Mouse (Mus musculus) hindbrain, embryonic 10.5 days (tissue): Measurements from ENCODE around the gene Huwe1. TPM values are rescaled to one million over a fixed set of nuclear protein-coding genes. Genes with fewer than 3 reads are reported as not detected.

Source experiments
- DNase-seq: peaks from one replicate; pipeline ENCODE4 v3.0.0-alpha.2; 2017; ENCODE audit warnings: low spot score
- H3K27ac ChIP-seq: fragments of 300-500 bp; sonication (generic); 2 replicates; pipeline ENCODE4 v1.5.1; 2016; ENCODE audit warnings: mild to moderate bottlenecking, moderate library complexity
- H3K27me3 ChIP-seq: fragments of 300-500 bp; sonication (generic); 2 replicates; pipeline ENCODE4 v1.6.1; 2016; ENCODE audit warnings: mild to moderate bottlenecking; ENCODE audit not compliant: poor library complexity, insufficient read depth, severe bottlenecking
- H3K36me3 ChIP-seq: fragments of 300-500 bp; sonication (generic); 2 replicates; pipeline ENCODE4 v1.6.1; 2016; ENCODE audit warnings: mild to moderate bottlenecking, moderate library complexity
- H3K4me1 ChIP-seq: fragments of 300-500 bp; sonication (generic); replicated peaks from 2 replicates; pipeline ENCODE4 v1.6.1; 2016; ENCODE audit warnings: mild to moderate bottlenecking
- H3K4me3 ChIP-seq: fragments of 300-500 bp; sonication (generic); 2 replicates; pipeline ENCODE4 v1.5.1; 2016; ENCODE audit warnings: mild to moderate bottlenecking, moderate library complexity
- H3K9me3 ChIP-seq: fragments of 300-500 bp; sonication (generic); 2 replicates; pipeline ENCODE4 v1.6.1; 2016; ENCODE audit warnings: mild to moderate bottlenecking, moderate library complexity
- WGBS: fragments of 180-500 bp; shearing (Covaris S2); methylation state at CpG from one replicate; pipeline ENCODE4 v1.1.7; 2016; 5-methylcytosine and 5-hydroxymethylcytosine counted together
- polyA plus RNA-seq: library from polyadenylated mRNA; unstranded; fragments of >200 nt; fragmentation: Nextera tagmentation; extraction: Ambion mirVana; gene quantifications from 2 replicates; pipeline ENCODE4 v1.2.1, GENCODE M21; 2016

Huwe1 gene
- 48.4 and 52.7 TPM in 2 replicates for polyA plus RNA-seq

DNA sequence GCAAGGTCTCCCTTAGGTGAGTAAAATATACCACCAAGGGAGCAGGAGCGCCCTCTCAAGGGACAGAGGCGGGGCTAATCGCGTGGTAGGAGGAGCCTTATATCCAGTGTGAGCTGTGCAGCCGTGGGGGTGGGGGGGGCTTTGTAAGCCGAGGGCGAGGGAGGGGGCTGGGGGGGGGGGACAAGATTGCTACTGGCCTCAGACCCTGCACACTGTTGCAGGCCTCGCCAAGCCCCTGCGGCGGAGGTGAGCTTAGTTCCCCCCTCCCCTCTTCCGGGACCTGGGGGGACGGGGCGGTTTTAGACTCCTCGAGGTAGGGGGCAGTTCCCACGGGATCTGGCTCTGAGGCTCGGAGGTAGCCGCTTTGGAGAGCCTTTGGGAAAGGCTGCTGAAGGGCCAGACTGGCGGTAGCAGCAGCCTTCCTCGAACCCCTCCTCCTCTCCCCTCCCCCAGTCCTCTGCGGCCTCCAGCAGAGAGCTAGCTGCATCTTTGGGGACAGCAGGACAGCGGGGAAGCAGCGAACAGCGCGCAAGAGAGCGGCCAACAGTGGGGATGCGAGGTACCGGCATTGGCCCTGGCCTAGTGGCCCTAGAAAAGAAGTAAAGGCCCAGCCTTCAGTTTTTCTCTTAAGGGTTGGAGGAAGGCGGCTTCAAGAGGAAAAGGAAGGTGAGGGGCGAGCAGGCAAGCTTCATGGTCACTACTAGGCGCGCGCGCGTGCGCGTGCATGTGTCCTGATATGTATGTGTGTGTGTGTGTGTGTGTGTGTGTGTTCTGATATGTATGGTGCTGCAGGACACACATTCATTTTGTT is at the start of gene Huwe1:
Gene Huwe1 (plus strand): TSS at position 107 of the 811 bp plus-strand sequence.
- peak; percentile 82 for DNase-seq
- peaks cover 6% of the 10 kb centered on the region; the same call in 1 of the 2 replicates for H3K36me3 ChIP-seq
- H3K27me3 ChIP-seq: peaks cover 37% of the 10 kb centered on the region
- H3K4me1 ChIP-seq: 0 out of 2 replicates have a peak, but pooled peaks cover 3% of the 10 kb centered on the region
- H3K27ac ChIP-seq: peak within 1 kb of the TSS; percentile 93
- 0 out of 2 replicates have a peak, but pooled peaks cover 5% of the 10 kb centered on the region for H3K9me3 ChIP-seq
- H3K4me3 ChIP-seq: peak within 1 kb of the TSS; percentile 62
- WGBS: 22% methylated on average over 36 of the region's 36 CpGs

DNA sequence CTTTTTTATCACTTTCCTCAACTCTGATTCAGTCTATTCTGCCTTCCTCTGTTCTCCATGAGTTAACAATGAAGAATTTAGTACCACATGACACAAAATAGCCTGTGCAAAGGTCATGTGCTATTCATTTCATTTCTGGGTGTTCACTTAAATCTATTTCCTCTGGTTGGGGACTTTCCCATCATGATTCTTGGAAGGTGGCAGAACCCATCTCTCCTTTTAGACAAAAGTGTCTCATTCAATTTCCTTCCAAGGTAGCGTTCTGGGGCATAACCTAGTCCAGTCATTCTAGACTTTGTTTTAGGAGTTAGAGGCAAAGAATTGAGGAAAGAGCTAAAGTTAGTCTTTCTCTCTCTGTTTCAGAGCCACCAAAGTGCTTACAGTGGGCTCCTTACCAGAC is 20.3 kb upstream of the Huwe1 start:
- Histone ChIP-seq H3K4me1 (no peaks in the 10 kb centered on the region), H3K4me3 (no peak overlapping the region), H3K9me3 (no peaks in the 10 kb centered on the region), H3K36me3 (no peaks in the 10 kb centered on the region), H3K27me3 (peaks cover 18% of the 10 kb centered on the region; the same call in 1 of the 2 replicates), H3K27ac (no peak overlapping the region)
- no peak for DNase-seq
- WGBS: 90% methylated on average over 1 of the region's 1 CpGs

DNA sequence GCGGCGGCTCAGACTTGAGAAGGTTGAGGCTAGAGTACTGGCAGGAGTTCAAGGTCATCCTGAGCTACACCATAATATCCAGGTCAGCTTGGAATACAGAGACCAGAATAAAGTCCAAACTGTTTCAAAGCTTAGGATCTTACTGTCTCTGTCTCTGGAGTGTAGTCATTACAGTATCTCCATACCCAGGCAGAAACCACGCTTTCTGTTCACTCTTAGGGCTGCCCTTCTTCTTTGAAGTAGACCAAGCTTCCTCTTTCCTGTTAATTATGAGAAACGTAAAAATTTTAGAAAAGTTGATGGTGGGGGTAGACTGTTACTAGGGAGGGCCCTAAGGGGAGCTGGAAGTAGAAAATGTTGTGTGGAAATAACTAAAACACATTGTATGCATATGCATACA is 17.7 kb upstream of the Huwe1 start:
- H3K27me3 ChIP-seq: peaks cover 18% of the 10 kb centered on the region; the same call in 1 of the 2 replicates
- no peak for DNase-seq
- H3K27ac ChIP-seq: no peak overlapping the region
- H3K36me3 ChIP-seq: no peaks in the 10 kb centered on the region
- H3K4me3 ChIP-seq: no peak overlapping the region
- H3K4me1 ChIP-seq: no peaks in the 10 kb centered on the region
- WGBS: 83% methylated on average over 4 of the region's 4 CpGs
- H3K9me3 ChIP-seq: no peaks in the 10 kb centered on the region

GRCm38 (mm10) chrX:151792766-151793165 is 7.8 kb upstream of the Huwe1 start:
- no peak overlapping the region for H3K4me3 ChIP-seq
- no peak overlapping the region for H3K27ac ChIP-seq
- no peaks in the 10 kb centered on the region for H3K4me1 ChIP-seq
- H3K36me3 ChIP-seq: no peaks in the 10 kb centered on the region
- no peak for DNase-seq
- peaks cover 18% of the 10 kb centered on the region for H3K27me3 ChIP-seq
- WGBS: 50% methylated on average over 2 of the region's 2 CpGs
- no peaks in the 10 kb centered on the region for H3K9me3 ChIP-seq

DNA sequence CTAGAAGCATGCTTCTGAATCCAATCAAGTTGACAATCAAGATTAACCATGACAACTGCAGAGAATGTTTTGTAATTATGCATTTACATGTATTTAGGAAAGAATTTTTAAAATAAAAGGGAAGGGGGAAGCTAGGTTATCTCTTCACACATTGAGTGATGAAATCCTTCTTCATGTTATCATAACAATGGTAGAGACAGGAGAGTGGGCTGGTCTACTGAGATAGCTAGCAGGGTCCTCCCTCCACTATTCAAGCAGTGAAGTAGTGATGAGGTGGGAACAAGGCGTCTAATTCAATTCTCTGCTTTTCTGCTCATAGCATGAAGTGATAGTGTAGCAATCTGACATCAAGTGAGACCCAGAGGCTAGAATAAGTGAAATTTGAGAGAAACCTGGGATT is 2.6 kb upstream of the Huwe1 start:
- Histone ChIP-seq H3K27ac (no peak overlapping the region), H3K36me3 (no peaks in the 10 kb centered on the region), H3K27me3 (peaks cover 29% of the 10 kb centered on the region), H3K4me1 (no peaks in the 10 kb centered on the region), H3K9me3 (no peaks in the 10 kb centered on the region), H3K4me3 (no peak overlapping the region)
- 52% methylated on average over 1 of the region's 1 CpGs for WGBS
- no peak for DNase-seq

- Histone ChIP-seq H3K27me3 (peaks cover 31% of the 10 kb centered on the region), H3K9me3 (0 out of 2 replicates have a peak, but pooled peaks cover 5% of the 10 kb centered on the region), H3K27ac (peak overlapping the region; percentile 93), H3K4me3 (peak overlapping the region; percentile 62), H3K4me1 (0 out of 2 replicates have a peak, but pooled peaks cover 3% of the 10 kb centered on the region), H3K36me3 (peaks cover 11% of the 10 kb centered on the region)
- DNase-seq: peak; percentile 3
- 21% methylated on average over 13 of the region's 13 CpGs for WGBS
Measured at GRCm38 (mm10) chrX:151802328-151802955, 1.8 kb downstream of the Huwe1 start.

GRCm38 (mm10) chrX:151802956-151803776 is 2.6 kb downstream of the Huwe1 start:
- Histone ChIP-seq H3K27ac (peak overlapping the region; percentile 93), H3K4me1 (0 out of 2 replicates have a peak, but pooled peaks cover 3% of the 10 kb centered on the region), H3K27me3 (peaks cover 24% of the 10 kb centered on the region), H3K36me3 (peaks cover 11% of the 10 kb centered on the region), H3K4me3 (peak overlapping the region; percentile 62), H3K9me3 (0 out of 2 replicates have a peak, but pooled peaks cover 5% of the 10 kb centered on the region)
- 17% methylated on average over 77 of the region's 77 CpGs for WGBS
- peak; percentile 91 for DNase-seq

GRCm38 (mm10) chrX:151803777-151804101 is 3.1 kb downstream of the Huwe1 start:
- Histone ChIP-seq H3K4me3 (peak overlapping the region; percentile 62), H3K27me3 (peaks cover 21% of the 10 kb centered on the region), H3K4me1 (0 out of 2 replicates have a peak, but pooled peaks cover 3% of the 10 kb centered on the region), H3K27ac (peak overlapping the region; percentile 93), H3K36me3 (peaks cover 17% of the 10 kb centered on the region), H3K9me3 (0 out of 2 replicates have a peak, but pooled peaks cover 5% of the 10 kb centered on the region)
- DNase-seq: no peak
- 23% methylated on average over 20 of the region's 20 CpGs for WGBS

- peak overlapping the region; percentile 62 for H3K4me3 ChIP-seq
- peaks cover 17% of the 10 kb centered on the region; the same call in 1 of the 2 replicates for H3K27me3 ChIP-seq
- DNase-seq: no peak
- H3K36me3 ChIP-seq: peaks cover 21% of the 10 kb centered on the region
- 0 out of 2 replicates have a peak, but pooled peaks cover 5% of the 10 kb centered on the region for H3K9me3 ChIP-seq
- 0 out of 2 replicates have a peak, but pooled peaks cover 3% of the 10 kb centered on the region for H3K4me1 ChIP-seq
- peak overlapping the region; percentile 93; the same call in 1 of the 2 replicates for H3K27ac ChIP-seq
- 22% methylated on average over 9 of the region's 9 CpGs for WGBS
Measured at GRCm38 (mm10) chrX:151804388-151804787, 3.8 kb downstream of the Huwe1 start.

GRCm38 (mm10) chrX:151811481-151811880 is 10.9 kb downstream of the Huwe1 start:
- Histone ChIP-seq H3K4me3 (no peak overlapping the region), H3K36me3 (peaks cover 54% of the 10 kb centered on the region), H3K9me3 (no peaks in the 10 kb centered on the region), H3K27ac (no peak overlapping the region), H3K27me3 (peaks cover 7% of the 10 kb centered on the region; the same call in 1 of the 2 replicates), H3K4me1 (no peaks in the 10 kb centered on the region)
- 84% methylated on average over 6 of the region's 6 CpGs for WGBS
- no peak for DNase-seq

DNA sequence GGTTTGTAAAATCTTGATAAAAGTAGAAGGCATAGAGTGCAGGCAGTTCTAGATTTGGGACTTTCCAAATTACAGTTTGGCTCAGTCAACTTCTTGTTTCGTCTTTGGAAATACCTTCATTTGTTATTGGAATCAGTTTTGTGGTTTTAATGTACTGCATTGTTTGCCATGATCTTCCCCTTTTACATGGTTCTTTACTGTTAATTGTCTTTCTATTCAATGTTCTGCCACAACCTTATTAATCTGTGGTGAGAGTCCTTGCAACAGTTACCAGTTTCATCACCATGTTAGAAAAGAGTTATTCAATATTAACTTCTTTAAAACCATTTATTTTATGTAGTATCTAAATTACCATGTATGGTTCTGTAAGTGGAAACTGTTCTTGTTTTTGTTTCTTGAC is 13.0 kb downstream of the Huwe1 start:
- 92% methylated on average over 1 of the region's 1 CpGs for WGBS
- no peak for DNase-seq
- peaks cover 46% of the 10 kb centered on the region for H3K36me3 ChIP-seq
- H3K4me1 ChIP-seq: no peaks in the 10 kb centered on the region
- peaks cover 7% of the 10 kb centered on the region; the same call in 1 of the 2 replicates for H3K27me3 ChIP-seq
- no peak overlapping the region for H3K4me3 ChIP-seq
- H3K9me3 ChIP-seq: no peaks in the 10 kb centered on the region
- no peak overlapping the region for H3K27ac ChIP-seq

DNA sequence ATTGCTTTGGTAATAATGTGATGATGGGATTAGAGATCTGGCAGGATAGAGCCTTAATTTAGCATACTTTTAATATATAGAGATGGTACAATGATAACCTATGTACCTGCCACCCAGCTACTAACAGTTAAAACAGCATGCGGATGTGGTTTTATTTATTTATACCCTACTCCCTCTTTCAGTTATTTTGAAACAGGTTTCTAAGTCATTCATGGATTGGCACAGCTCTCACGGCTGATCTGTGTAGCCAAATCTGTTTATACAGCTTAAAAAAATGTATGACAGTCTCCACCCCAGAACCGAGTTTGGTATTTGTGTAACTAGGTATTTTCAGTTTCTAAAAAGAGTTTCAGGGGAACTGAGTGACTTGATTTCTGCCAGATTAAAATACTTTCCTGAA is 17.1 kb downstream of the Huwe1 start:
- DNase-seq: no peak
- Histone ChIP-seq H3K27me3 (peaks cover 6% of the 10 kb centered on the region; the same call in 1 of the 2 replicates), H3K4me1 (no peaks in the 10 kb centered on the region), H3K4me3 (no peak overlapping the region), H3K9me3 (no peaks in the 10 kb centered on the region), H3K27ac (no peak overlapping the region), H3K36me3 (peaks cover 21% of the 10 kb centered on the region)
- 84% methylated on average over 3 of the region's 3 CpGs for WGBS
